Mouse (Mus musculus) ovary, postnatal 36 days (tissue): ENCODE measurements around the gene Fcrlb.
A peak's percentile ranks its signal among the peaks of the same experiment; 100 is the strongest.

ENCODE experiments used
- DNase-seq: peaks from one replicate; pipeline ENCODE4 v3.0.0; 2022; ENCODE audit warnings: low spot score, mixed read lengths

Fcrlb gene

DNA sequence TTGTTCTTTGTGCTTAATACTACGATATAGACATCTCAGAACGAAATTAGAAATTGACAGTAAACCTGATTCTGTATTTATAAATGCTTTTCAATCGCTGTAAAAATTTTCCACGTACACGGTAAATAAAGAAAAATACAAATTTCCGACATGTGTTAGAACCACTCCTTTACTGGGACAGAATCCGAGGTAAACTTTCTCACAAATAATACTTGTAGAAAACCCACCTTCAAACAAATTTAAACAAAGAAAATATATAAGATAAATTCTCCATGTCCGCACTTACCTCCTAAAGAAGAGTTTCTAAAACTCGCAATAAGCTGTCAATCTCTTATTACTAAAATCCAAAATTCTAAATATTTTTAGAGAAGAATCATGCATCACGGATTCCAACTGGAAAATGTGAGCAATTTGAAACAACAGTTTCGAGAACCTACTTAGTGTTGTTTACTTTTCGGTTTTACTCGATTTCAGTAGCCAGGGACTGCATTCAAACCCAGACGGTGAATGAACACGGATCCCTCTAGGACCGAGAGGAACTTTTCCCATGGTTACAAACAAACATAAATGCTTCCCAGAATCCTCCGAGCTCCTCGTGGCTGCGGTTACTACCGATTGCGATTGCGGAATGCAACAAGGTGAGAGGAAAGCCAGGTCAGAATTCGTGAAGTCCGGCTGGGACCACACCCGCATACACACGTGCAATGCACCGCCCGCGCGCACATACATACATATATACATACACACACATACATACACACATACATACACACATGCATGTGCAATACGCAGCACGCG, 44.4 kb downstream of the Fcrlb start:
- peak; percentile 46 for DNase-seq

DNA sequence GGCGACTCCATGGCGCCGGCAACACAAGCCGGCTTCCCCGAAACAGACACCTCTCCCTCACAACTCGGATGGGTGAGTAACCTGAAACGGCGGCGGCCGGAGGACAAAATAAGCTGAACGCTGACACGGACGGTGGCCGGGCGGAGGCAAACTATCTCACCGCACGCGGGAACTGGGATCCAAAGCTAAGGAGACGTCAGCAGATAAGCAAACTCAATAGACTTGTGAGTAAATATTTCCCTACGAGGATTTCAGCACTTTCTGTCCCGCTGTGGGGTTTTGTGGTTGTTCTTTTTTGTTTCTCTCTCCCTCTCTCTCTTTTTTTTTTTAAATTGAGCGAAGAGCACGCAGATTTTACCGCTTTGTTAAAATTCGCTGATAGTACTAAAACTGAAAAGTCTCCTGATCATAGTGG, 45.0 kb downstream of the Fcrlb start, which contains the start of gene Atf6:
Gene Atf6 (minus strand): TSS at position 81 of the 415 bp plus-strand sequence.
- peak; percentile 96 for DNase-seq

DNA sequence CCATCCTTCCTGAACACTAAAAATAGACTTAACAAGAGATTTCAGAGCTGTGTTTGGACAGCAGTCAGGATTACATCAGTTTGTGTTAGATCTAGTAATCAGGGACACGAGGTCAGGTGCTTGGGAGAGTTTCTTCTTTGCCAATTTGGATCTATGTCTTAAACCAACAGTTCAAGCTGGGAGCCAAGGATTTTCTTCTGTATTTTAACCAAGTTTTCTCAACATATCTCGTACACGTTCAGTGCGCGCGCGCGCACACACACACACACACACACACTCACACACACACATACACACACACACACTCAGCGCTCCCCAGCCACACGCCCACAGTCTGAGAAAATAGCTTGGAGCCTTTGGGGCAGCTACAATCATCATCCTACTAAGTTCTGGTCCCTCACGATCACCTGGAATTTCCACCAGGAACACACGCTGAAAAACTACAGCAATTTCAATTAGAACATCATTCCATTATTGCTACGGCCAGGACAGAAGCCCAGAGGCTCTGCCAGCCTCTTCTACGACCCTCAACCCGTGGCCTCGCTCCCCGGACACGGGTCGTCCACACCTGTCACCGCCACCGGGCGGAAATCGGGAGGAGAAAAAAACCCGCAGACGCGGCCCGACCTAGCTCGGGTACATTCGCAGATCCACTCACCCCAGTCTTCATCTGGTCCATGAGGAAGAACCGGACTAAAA, 45.6 kb downstream of the Fcrlb start:
- no peak for DNase-seq

DNA sequence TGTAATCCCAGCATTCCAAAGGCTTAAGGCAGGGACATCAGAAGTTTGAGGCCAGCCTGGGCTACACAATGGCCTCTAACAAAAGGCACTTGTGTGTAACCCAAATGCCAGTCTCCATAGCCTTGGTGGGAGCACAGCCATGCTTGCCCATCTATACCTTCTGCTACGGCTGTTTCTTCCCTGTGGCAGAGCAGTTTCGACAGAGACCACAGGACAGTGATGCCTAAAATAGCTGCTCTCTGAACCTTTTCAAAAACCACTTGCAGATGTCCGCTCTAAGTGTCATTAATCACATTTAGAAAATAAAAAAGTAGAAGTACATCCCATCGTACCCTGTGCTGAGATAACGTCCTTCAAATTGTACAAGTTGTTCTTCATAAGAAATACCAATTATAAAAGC, 47.3 kb downstream of the Fcrlb start:
- no peak for DNase-seq

DNA sequence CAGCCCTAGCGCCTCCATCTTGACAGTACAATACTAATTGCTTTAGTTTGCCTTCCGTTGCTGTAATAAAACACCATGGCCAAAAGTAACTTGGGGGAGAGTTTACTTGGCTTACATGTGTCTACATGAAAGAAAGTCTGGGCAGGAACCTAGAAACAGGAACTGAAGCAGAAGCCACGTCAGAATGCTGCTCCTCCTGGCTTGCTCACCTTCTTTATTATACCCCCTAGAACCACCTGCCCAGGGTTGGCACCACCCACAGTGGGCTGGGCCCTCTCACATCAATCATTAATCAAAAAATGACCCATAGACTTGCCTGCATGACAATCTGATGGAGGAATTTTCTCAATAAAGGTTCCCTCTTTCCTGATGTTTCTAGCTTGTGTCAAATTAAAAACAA, 48.0 kb downstream of the Fcrlb start:
- DNase-seq = no peak

DNA sequence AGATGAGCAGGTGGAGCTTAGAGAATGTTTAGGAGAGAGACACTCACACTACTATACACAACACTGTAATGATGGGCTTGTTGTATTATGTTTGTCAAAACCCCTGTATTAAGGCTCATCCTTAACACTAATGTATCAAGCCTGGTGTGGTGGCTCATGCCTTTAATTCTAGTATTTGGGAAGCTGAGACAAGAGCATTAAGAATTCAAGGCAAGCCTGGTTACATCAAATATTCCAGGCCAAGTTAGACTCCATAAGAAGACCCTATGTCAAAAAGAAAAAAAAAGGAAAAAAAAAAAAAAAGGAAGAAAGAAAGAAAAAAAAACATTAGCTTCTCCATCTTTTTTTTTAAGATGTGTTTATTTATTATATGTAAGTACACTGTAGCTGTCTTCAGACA, 48.5 kb downstream of the Fcrlb start:
- no peak for DNase-seq

DNA sequence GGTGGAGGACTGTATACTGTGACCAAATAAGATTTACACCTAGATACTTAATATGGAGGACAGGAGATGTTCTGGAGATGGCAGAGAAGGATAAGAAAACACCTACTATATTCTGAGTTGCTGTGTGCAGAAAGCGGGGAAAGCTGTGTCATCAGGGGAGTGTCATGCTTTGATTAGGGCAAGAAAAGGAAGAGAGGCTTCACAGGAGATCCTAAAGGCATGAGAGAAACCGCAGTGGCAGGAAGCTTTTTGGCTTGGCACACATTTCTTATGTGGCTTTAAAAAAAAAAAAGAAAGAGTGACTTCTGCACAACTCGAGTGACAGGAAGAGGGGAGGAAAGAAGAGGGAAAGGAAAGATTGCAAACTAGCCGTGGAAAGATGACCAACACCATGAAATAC, 49.7 kb downstream of the Fcrlb start:
- DNase-seq = no peak

DNA sequence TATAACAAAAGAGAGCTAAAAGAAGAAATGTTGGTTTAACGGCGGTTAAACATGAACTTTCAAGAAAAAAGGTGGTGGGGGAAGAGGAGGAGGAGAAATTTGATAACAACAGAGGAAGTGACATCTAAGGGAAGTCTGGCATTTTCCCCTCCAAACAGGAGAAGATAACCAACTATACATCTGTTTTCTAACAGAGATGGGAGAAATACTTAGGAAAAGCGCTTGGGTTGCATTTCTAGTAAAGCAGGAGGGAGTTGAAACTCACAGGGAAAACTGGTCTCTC, 50.4 kb downstream of the Fcrlb start:
- no peak for DNase-seq

DNA sequence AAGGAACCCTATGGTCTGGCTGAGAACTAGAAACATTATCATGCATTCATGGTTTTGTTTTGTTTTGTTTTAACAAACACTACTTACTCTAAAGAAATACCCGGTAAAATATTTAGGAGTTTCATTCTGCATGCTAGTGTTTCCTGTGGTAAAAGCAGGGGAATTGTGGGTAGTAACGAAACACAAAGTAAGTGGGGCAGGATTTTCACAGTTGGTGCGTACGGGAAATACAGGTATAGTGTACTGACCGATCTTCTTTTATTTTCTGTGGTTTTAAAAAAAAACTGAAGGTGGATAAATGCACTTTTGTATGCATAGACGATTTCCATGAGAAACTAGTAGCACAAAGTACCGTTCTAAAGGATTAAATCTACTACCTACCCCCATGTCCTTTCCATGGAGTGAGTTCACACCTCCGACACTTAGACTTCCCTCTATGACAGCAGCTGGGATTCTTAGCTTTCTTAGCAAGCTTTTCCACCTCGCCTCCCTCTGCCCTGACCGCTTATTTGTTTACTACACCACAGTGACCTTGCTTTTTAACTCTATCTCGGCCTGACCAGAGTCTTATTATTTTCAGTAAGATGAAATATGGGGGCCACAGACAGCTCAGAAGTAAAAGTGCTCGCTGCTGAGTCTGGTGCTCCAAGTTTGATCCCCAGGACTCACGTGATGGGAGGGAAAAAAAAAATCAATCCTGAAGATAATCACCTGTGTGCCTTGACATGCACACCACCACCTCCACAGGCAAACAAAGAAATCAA, 50.9 kb downstream of the Fcrlb start:
- DNase-seq = no peak

DNA sequence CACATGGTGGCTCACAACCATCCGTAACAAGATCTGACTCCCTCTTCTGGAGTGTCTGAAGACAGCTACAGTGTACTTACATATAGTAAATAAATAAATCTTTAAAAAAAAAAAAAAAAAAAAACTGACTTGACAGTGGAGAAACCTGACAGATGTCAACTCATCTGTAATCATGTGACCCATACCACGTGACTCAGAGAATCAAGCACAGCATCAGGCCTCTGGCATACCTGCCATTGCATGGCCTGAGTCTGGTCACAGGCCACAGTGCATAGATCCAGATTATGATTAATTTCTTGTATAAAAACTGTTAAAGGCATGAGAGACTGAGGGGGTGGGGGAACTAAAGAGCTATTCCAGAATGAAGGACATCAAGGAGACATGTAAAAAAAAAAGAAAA, 53.9 kb downstream of the Fcrlb start:
- no peak for DNase-seq

DNA sequence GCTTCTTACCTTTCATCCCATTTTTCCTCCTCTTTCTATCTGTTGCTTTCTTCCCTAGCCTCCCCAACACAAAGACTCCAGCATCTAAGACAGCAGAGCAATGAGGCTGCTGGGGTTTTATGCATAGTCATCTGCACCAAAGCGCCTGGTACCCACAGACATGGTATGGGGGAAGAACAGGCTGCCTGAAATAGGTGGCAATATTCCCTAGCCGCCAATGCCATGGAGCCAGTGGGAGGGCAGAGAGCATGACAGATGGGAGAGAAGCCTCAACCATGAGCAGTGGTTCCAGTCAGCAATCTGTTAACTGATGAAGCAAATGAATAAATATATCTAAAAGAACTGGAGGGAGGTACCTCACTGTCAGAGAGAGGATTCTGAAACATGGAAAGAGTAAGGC, 55.4 kb downstream of the Fcrlb start:
- no peak for DNase-seq
